Mouse (Mus musculus): ENCODE measurements around the gene Olfr1231.

Gene Olfr1231

DNA sequence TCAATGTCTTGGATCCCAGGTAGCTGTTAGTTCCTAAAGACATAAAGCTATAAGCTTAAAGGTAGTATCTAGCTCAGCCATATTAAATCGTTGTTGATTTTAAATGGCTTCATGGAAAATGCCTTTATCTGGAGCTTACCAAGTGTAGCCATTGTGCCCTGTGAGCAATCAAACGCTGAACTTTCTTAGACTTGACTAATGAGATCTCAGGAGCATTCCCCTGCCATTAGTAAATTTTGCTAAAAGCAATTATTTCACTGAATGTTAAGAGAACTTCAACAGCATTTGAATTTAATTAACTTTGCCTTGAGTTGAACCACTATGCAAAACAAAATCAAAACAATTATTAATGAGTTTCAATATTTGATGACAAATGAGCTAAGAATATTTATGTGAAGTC lies at the start of gene Olfr1231:
Gene Olfr1231 (minus strand): TSS at position 101 of the 400 bp plus-strand sequence.
- no peak for DNase-seq (ENCODE audit: extremely low spot score)

- no peak for DNase-seq (ENCODE audit: extremely low spot score)
Measured at GRCm38 (mm10) chr2:89342298-89342697, 35.4 kb upstream of the Olfr1231 start, which contains the start of gene Olfr1233. TSS of gene Olfr1233 (minus strand) at chr2:89342398.

GRCm38 (mm10) chr2:89329575-89329974 lies 22.7 kb upstream of the Olfr1231 start, which contains the start of gene Olfr1232:
TSS of gene Olfr1232 (minus strand) at chr2:89329675.
- no peak for DNase-seq (ENCODE audit: extremely low spot score)

- DNase-seq (ENCODE audit: extremely low spot score), result no peak
Measured at GRCm38 (mm10) chr2:89297168-89297567, 9.7 kb downstream of the Olfr1231 start, which contains the start of gene Olfr1230. TSS of gene Olfr1230 (minus strand) at chr2:89297268.

GRCm38 (mm10) chr2:89287914-89288313 lies 19.0 kb downstream of the Olfr1231 start, which contains the start of gene Olfr1229:
TSS of gene Olfr1229 (minus strand) at chr2:89288014.
- no peak for DNase-seq (ENCODE audit: extremely low spot score)

- no peak for DNase-seq (ENCODE audit: extremely low spot score)
Measured at GRCm38 (mm10) chr2:89253962-89254361, 52.9 kb downstream of the Olfr1231 start, which contains the start of gene Olfr1228. TSS of gene Olfr1228 (minus strand) at chr2:89254062.
